Mouse (Mus musculus) liver, embryonic 14.5 days (tissue): Measurements from ENCODE around the gene As3mt.

Experiments used
- CTCF ChIP-seq: IDR thresholded peaks from 2 replicates; pipeline ENCODE4 v1.5.1; 2016; ENCODE audit warnings: antibody characterized with exemption, low read depth, control low read depth
- EP300 ChIP-seq: IDR thresholded peaks from 2 replicates; pipeline ENCODE4 v1.6.1; 2016; ENCODE audit warnings: antibody characterized with exemption, low read depth

GRCm38 (mm10) chr19:46762992-46763342 is 55.7 kb downstream of the As3mt start:
- TF ChIP-seq EP300 (no peak), CTCF (no peak; the same call in 1 of the 2 replicates)
